Mouse (Mus musculus) heart, embryonic 16.5 days (tissue): ENCODE results near the gene Focad. TPM values are rescaled to one million over a fixed set of nuclear protein-coding genes. Genes with fewer than 3 reads are reported as not detected.

Experiments
- ATAC-seq: fragments of 200-750 bp; cut with Nextera tagmentation; replicated peaks from 2 replicates; pipeline ENCODE4 v1.8.0; 2017; ENCODE audit warnings: moderate number of reproducible peaks; ENCODE audit not compliant: insufficient read depth, low FRiP score; ENCODE audit errors: extremely low read depth
- H3K27ac ChIP-seq: fragments of 300-500 bp; sonication (generic); 2 replicates; pipeline ENCODE4 v1.5.1; 2014; ENCODE audit warnings: mild to moderate bottlenecking, low read length, control low read depth, moderate library complexity
- H3K27me3 ChIP-seq: fragments of 300-500 bp; sonication (generic); 2 replicates; pipeline ENCODE4 v1.6.1; 2014; ENCODE audit warnings: low read length, mixed read lengths; ENCODE audit not compliant: control insufficient read depth, insufficient read depth
- H3K36me3 ChIP-seq: fragments of 300-500 bp; sonication (generic); 2 replicates; pipeline ENCODE4 v1.6.1; 2014; ENCODE audit not compliant: control insufficient read depth, insufficient read depth
- H3K4me1 ChIP-seq: fragments of 300-500 bp; sonication (generic); 2 replicates; pipeline ENCODE4 v1.6.1; 2014; ENCODE audit warnings: low read length, mixed read lengths; ENCODE audit not compliant: control insufficient read depth, insufficient read depth
- H3K4me2 ChIP-seq: fragments of 300-500 bp; sonication (generic); 2 replicates; pipeline ENCODE4 v1.6.1; 2014; ENCODE audit warnings: low read depth, mild to moderate bottlenecking, control low read depth, low read length
- H3K4me3 ChIP-seq: fragments of 300-500 bp; sonication (generic); 2 replicates; pipeline ENCODE4 v1.5.1; 2014; ENCODE audit warnings: mild to moderate bottlenecking, control low read depth, low read length
- H3K9ac ChIP-seq: fragments of 300-500 bp; sonication (generic); 2 replicates; pipeline ENCODE4 v1.6.1; 2014; ENCODE audit warnings: low read length, control low read depth
- H3K9me3 ChIP-seq: fragments of 300-500 bp; sonication (generic); replicated peaks from 2 replicates; pipeline ENCODE4 v1.6.1; 2016; ENCODE audit warnings: low read length; ENCODE audit not compliant: control insufficient read depth
- WGBS: fragments of 180-500 bp; shearing (Covaris S2); extraction: QIAGEN DNeasy Blood & Tissue Kit; methylation state at CpG from one replicate; pipeline ENCODE4 v1.1.7; 2014; 5-methylcytosine and 5-hydroxymethylcytosine counted together
- polyA plus RNA-seq: library from polyadenylated mRNA; unstranded; fragments of >200 nt; fragmentation: Nextera tagmentation; extraction: Ambion mirVana; gene quantifications from 2 replicates; pipeline ENCODE4 v1.2.1, GENCODE M21; 2015

Focad gene
- polyA plus RNA-seq, 1 experiment from 2014 or later, result 8.2 TPM

GRCm38 (mm10) chr4:88402884-88403283 is 308.5 kb downstream of the Focad start:
- WGBS, result 93% methylated on average over 6 of the region's 6 CpGs
- H3K4me1 ChIP-seq, result peaks cover 3% of the 10 kb centered on the region
- ATAC-seq, result no peak
- H3K36me3 ChIP-seq, result no peaks in the 10 kb centered on the region
- no peaks in the 10 kb centered on the region for H3K27me3 ChIP-seq
- no peak overlapping the region for H3K27ac ChIP-seq
- H3K4me2 ChIP-seq, result no peak overlapping the region
- no peaks in the 10 kb centered on the region for H3K9me3 ChIP-seq
- H3K4me3 ChIP-seq, result no peak overlapping the region
- no peak overlapping the region for H3K9ac ChIP-seq

GRCm38 (mm10) chr4:88406887-88407696 is 312.7 kb downstream of the Focad start:
- H3K4me2 ChIP-seq, result no peak overlapping the region
- WGBS, result 77% methylated on average over 4 of the region's 4 CpGs
- no peaks in the 10 kb centered on the region; the same call in 1 of the 2 replicates for H3K36me3 ChIP-seq
- H3K27ac ChIP-seq, result no peak overlapping the region
- peaks cover 3% of the 10 kb centered on the region for H3K4me1 ChIP-seq
- H3K4me3 ChIP-seq, result no peak overlapping the region
- no peaks in the 10 kb centered on the region for H3K27me3 ChIP-seq
- no peaks in the 10 kb centered on the region for H3K9me3 ChIP-seq
- ATAC-seq, result no peak
- H3K9ac ChIP-seq, result no peak overlapping the region

- Histone ChIP-seq H3K4me3 (no peak overlapping the region), H3K9ac (no peak overlapping the region), H3K4me1 (peaks cover 3% of the 10 kb centered on the region), H3K9me3 (no peaks in the 10 kb centered on the region), H3K4me2 (no peak overlapping the region), H3K27ac (no peak overlapping the region), H3K27me3 (no peaks in the 10 kb centered on the region), H3K36me3 (no peaks in the 10 kb centered on the region; the same call in 1 of the 2 replicates)
- WGBS, result 92% methylated on average over 4 of the region's 4 CpGs
- no peak for ATAC-seq
Measured at GRCm38 (mm10) chr4:88409279-88409678, 314.9 kb downstream of the Focad start.

GRCm38 (mm10) chr4:88412331-88412730 is 317.9 kb downstream of the Focad start:
- peaks cover 7% of the 10 kb centered on the region; the same call in 1 of the 2 replicates for H3K4me1 ChIP-seq
- H3K27ac ChIP-seq, result no peak overlapping the region
- no peaks in the 10 kb centered on the region for H3K27me3 ChIP-seq
- H3K4me3 ChIP-seq, result no peak overlapping the region
- 72% methylated on average over 2 of the region's 2 CpGs for WGBS
- H3K9me3 ChIP-seq, result no peaks in the 10 kb centered on the region
- no peaks in the 10 kb centered on the region; the same call in 1 of the 2 replicates for H3K36me3 ChIP-seq
- H3K4me2 ChIP-seq, result no peak overlapping the region
- ATAC-seq, result no peak
- H3K9ac ChIP-seq, result no peak overlapping the region

- Histone ChIP-seq H3K27ac (no peak overlapping the region), H3K4me3 (no peak overlapping the region), H3K9ac (no peak overlapping the region), H3K9me3 (no peaks in the 10 kb centered on the region), H3K27me3 (no peaks in the 10 kb centered on the region), H3K4me2 (no peak overlapping the region), H3K4me1 (peaks cover 7% of the 10 kb centered on the region; the same call in 1 of the 2 replicates), H3K36me3 (no peaks in the 10 kb centered on the region; the same call in 1 of the 2 replicates)
- no peak for ATAC-seq
- 37% methylated on average over 2 of the region's 2 CpGs for WGBS
Measured at GRCm38 (mm10) chr4:88415017-88415416, 320.6 kb downstream of the Focad start.

GRCm38 (mm10) chr4:88419378-88419777 is 324.9 kb downstream of the Focad start:
- no peak overlapping the region for H3K4me2 ChIP-seq
- H3K36me3 ChIP-seq, result no peaks in the 10 kb centered on the region
- WGBS, result 90% methylated on average over 5 of the region's 5 CpGs
- H3K9me3 ChIP-seq, result no peaks in the 10 kb centered on the region
- H3K4me1 ChIP-seq, result peaks cover 7% of the 10 kb centered on the region; the same call in 1 of the 2 replicates
- H3K27ac ChIP-seq, result no peak overlapping the region
- H3K4me3 ChIP-seq, result no peak overlapping the region
- no peaks in the 10 kb centered on the region for H3K27me3 ChIP-seq
- ATAC-seq, result no peak
- H3K9ac ChIP-seq, result no peak overlapping the region

GRCm38 (mm10) chr4:88424563-88424962 is 330.1 kb downstream of the Focad start:
- no peaks in the 10 kb centered on the region for H3K9me3 ChIP-seq
- no peak overlapping the region for H3K4me2 ChIP-seq
- no peak overlapping the region for H3K9ac ChIP-seq
- H3K4me1 ChIP-seq, result no peaks in the 10 kb centered on the region
- no peaks in the 10 kb centered on the region for H3K27me3 ChIP-seq
- no peak overlapping the region for H3K4me3 ChIP-seq
- no peak overlapping the region for H3K27ac ChIP-seq
- ATAC-seq, result no peak
- H3K36me3 ChIP-seq, result no peaks in the 10 kb centered on the region

GRCm38 (mm10) chr4:88427630-88428239 is 333.3 kb downstream of the Focad start:
- Histone ChIP-seq H3K36me3 (no peaks in the 10 kb centered on the region), H3K9me3 (no peaks in the 10 kb centered on the region), H3K4me1 (no peaks in the 10 kb centered on the region), H3K27ac (no peak overlapping the region), H3K4me2 (no peak overlapping the region), H3K9ac (no peak overlapping the region), H3K27me3 (no peaks in the 10 kb centered on the region), H3K4me3 (no peak overlapping the region)
- ATAC-seq, result no peak
- whole genome bisulfite sequencing, result 86% methylated on average over 2 of the region's 2 CpGs

- ATAC-seq, result no peak
- no peaks in the 10 kb centered on the region for H3K4me1 ChIP-seq
- H3K9me3 ChIP-seq, result no peaks in the 10 kb centered on the region
- WGBS, result 78% methylated on average over 8 of the region's 8 CpGs
- no peak overlapping the region for H3K4me2 ChIP-seq
- no peak overlapping the region for H3K9ac ChIP-seq
- no peaks in the 10 kb centered on the region for H3K36me3 ChIP-seq
- no peak overlapping the region for H3K27ac ChIP-seq
- no peaks in the 10 kb centered on the region for H3K27me3 ChIP-seq
- H3K4me3 ChIP-seq, result no peak overlapping the region
Measured at GRCm38 (mm10) chr4:88432412-88433024, 338.1 kb downstream of the Focad start.
